Mouse (Mus musculus) thymus, adult 2 months (tissue): ENCODE measurements around the gene Atf6. TPM values are rescaled to one million over a fixed set of nuclear protein-coding genes. Genes with fewer than 3 reads are reported as not detected.

ENCODE experiments used
- DNase-seq: peaks from one replicate; pipeline ENCODE4 v3.0.0; 2021
- H3K27ac ChIP-seq: fragments of 200-500 bp; 2 replicates; pipeline ENCODE4 v1.5.1; 2012; ENCODE audit warnings: low read length, control low read depth; ENCODE audit not compliant: control insufficient read depth, insufficient read depth
- H3K27me3 ChIP-seq: fragments of 200-500 bp; 2 replicates; pipeline ENCODE4 v1.6.1; 2012; ENCODE audit warnings: mild to moderate bottlenecking, low read length, moderate library complexity, mixed read lengths; ENCODE audit not compliant: control insufficient read depth, insufficient read depth
- H3K36me3 ChIP-seq: fragments of 200-500 bp; 2 replicates; pipeline ENCODE4 v1.6.1; 2012; ENCODE audit warnings: mild to moderate bottlenecking, low read length, moderate library complexity; ENCODE audit not compliant: control insufficient read depth, insufficient read depth
- H3K4me1 ChIP-seq: fragments of 200-500 bp; replicated peaks from 2 replicates; pipeline ENCODE4 v1.6.1; 2012; ENCODE audit warnings: low read length; ENCODE audit not compliant: control insufficient read depth, insufficient read depth
- H3K4me3 ChIP-seq: fragments of 200-500 bp; 2 replicates; pipeline ENCODE4 v1.5.1; 2012; ENCODE audit warnings: mild to moderate bottlenecking, low read length, control low read depth, moderate library complexity; ENCODE audit not compliant: control insufficient read depth, insufficient read depth
- CTCF ChIP-seq: fragments of 200-500 bp; IDR thresholded peaks from 2 replicates; pipeline ENCODE4 v1.5.1; 2012; ENCODE audit warnings: mild to moderate bottlenecking, control low read depth, low read length, moderate library complexity, borderline replicate concordance; ENCODE audit not compliant: control insufficient read depth, poor library complexity, insufficient read depth; ENCODE audit errors: extremely low read depth
- POLR2A ChIP-seq: fragments of 200-500 bp; IDR thresholded peaks from 2 replicates; pipeline ENCODE4 v1.6.1; 2012; ENCODE audit warnings: mild to moderate bottlenecking, low read length, control low read depth, moderate library complexity; ENCODE audit not compliant: control insufficient read depth, poor library complexity, insufficient read depth; ENCODE audit errors: extremely low read depth
- WGBS: fragments of 180-500 bp; shearing (Covaris S2); methylation state at CpG from one replicate; pipeline ENCODE4 v1.1.7; 2018; 5-methylcytosine and 5-hydroxymethylcytosine counted together
- polyA plus RNA-seq: library from polyadenylated mRNA; depleted of rRNA; stranded (reverse); fragments of >200 nt; gene quantifications from 2 replicates; pipeline ENCODE4 v1.2.3, GENCODE M21; 2012

Gene Atf6
- polyA plus RNA-seq, 1 experiment, result 7.0 TPM

- H3K27ac ChIP-seq, result no peak overlapping the region
- DNase-seq, result no peak
- TF ChIP-seq POLR2A (no peak), CTCF (no peak)
- 44% methylated on average over 3 of the region's 3 CpGs for WGBS
- H3K4me1 ChIP-seq, result peaks cover 4% of the 10 kb centered on the region
- H3K27me3 ChIP-seq, result no peaks in the 10 kb centered on the region
- H3K36me3 ChIP-seq, result no peaks in the 10 kb centered on the region
- no peak overlapping the region for H3K4me3 ChIP-seq
Measured at GRCm38 (mm10) chr1:170709034-170709433, 158.5 kb downstream of the Atf6 start.

DNA sequence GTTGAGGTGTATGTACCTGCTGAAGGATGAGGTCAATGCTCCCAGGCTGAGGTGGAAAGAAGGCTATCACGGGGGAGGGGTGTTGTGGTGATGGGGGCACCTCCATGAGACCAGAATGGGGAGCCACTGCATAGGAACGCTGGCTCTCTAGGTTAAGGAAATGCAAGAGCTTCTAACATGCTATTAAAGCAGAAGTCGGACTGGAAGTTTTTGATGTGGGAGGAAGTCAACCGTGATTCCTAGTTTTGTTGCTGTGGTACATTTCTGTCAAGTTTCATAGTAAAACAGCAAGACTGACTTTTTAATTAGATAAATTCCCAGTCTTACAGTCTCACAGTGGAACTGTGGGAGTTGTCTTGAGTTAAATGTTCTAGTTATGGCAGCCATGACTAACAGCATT is 161.5 kb downstream of the Atf6 start:
- TF ChIP-seq POLR2A (no peak), CTCF (no peak)
- Histone ChIP-seq H3K36me3 (no peaks in the 10 kb centered on the region), H3K27ac (no peak overlapping the region), H3K4me1 (peaks cover 4% of the 10 kb centered on the region), H3K4me3 (no peak overlapping the region), H3K27me3 (no peaks in the 10 kb centered on the region)
- 27% methylated on average over 4 of the region's 4 CpGs for WGBS
- no peak for DNase-seq

GRCm38 (mm10) chr1:170704911-170705594 is 162.5 kb downstream of the Atf6 start:
- Histone ChIP-seq H3K27me3 (no peaks in the 10 kb centered on the region), H3K4me3 (no peak overlapping the region), H3K36me3 (no peaks in the 10 kb centered on the region), H3K4me1 (peaks cover 4% of the 10 kb centered on the region), H3K27ac (no peak overlapping the region)
- TF ChIP-seq POLR2A (no peak), CTCF (no peak)
- DNase-seq, result no peak
- 90% methylated on average over 4 of the region's 4 CpGs for WGBS

DNA sequence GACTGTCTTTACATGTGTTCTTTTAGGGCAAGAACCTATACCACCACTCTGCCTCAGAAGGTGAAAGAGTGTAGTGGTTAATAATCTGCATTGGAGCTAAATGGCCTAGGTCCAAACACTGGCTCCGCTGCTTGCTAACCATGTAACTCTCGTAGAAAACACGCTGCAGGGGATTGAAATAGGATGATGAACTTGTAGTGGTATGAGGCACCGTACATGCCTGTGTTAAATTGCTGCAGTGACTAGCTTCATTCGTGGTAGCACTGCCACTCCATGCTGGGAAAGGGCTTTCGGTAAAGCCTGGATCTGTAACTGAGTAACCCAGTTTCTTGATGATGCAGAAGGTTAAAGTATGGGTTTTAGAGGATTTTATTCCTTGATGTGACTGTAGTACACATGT is 163.5 kb downstream of the Atf6 start:
- Histone ChIP-seq H3K27me3 (no peaks in the 10 kb centered on the region), H3K4me3 (no peak overlapping the region), H3K36me3 (no peaks in the 10 kb centered on the region), H3K4me1 (no peaks in the 10 kb centered on the region), H3K27ac (no peak overlapping the region)
- WGBS, result 96% methylated on average over 6 of the region's 6 CpGs
- DNase-seq, result no peak
- TF ChIP-seq POLR2A (no peak), CTCF (no peak)

DNA sequence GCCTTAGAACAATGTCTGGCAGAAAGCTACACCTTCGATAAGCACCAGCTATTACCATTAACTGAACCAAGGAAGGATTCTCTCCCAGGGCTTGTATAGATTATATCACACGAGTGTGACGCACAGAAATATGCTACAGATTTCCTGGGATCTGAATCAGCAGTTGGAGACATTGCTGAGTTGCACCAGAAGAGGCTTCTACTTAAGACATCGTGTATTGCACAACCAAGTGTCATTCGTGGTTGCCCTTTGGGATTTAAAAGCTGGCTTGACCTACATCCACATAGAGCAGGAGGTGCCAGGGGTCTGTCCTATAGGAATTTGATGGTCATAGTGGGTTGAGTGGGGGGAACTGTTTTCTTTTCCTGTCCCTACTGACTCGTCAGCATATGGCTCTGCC is 164.6 kb downstream of the Atf6 start:
- Histone ChIP-seq H3K27me3 (no peaks in the 10 kb centered on the region), H3K36me3 (no peaks in the 10 kb centered on the region), H3K4me1 (no peaks in the 10 kb centered on the region), H3K4me3 (no peak overlapping the region), H3K27ac (no peak overlapping the region)
- 82% methylated on average over 6 of the region's 6 CpGs for WGBS
- DNase-seq, result no peak
- TF ChIP-seq POLR2A (no peak), CTCF (no peak)

- WGBS, result 54% methylated on average over 2 of the region's 2 CpGs
- DNase-seq, result no peak
- Histone ChIP-seq H3K27ac (no peak overlapping the region), H3K27me3 (no peaks in the 10 kb centered on the region), H3K4me1 (no peaks in the 10 kb centered on the region), H3K36me3 (no peaks in the 10 kb centered on the region), H3K4me3 (no peak overlapping the region)
- TF ChIP-seq CTCF (no peak), POLR2A (no peak)
Measured at GRCm38 (mm10) chr1:170702263-170702662, 165.3 kb downstream of the Atf6 start.

- no peaks in the 10 kb centered on the region for H3K36me3 ChIP-seq
- 90% methylated on average over 8 of the region's 8 CpGs for WGBS
Measured at GRCm38 (mm10) chr1:170701582-170701981, 166.0 kb downstream of the Atf6 start.

More at GRCm38 (mm10) chr1:170701582-170701981, 166.0 kb downstream of the Atf6 start:
- no peak for TF ChIP-seq CTCF
- Histone ChIP-seq H3K4me1 (no peaks in the 10 kb centered on the region), H3K4me3 (no peak overlapping the region), H3K27me3 (no peaks in the 10 kb centered on the region), H3K27ac (no peak overlapping the region)
- no peak for DNase-seq
